Mouse (Mus musculus): Measurements from ENCODE around the gene Wrap53. TPM values are rescaled to one million over a fixed set of nuclear protein-coding genes. Genes with fewer than 3 reads are reported as not detected.

Gene Wrap53
- polyA plus RNA-seq, 1 experiment from 2014 or later, result 14.7 TPM

DNA sequence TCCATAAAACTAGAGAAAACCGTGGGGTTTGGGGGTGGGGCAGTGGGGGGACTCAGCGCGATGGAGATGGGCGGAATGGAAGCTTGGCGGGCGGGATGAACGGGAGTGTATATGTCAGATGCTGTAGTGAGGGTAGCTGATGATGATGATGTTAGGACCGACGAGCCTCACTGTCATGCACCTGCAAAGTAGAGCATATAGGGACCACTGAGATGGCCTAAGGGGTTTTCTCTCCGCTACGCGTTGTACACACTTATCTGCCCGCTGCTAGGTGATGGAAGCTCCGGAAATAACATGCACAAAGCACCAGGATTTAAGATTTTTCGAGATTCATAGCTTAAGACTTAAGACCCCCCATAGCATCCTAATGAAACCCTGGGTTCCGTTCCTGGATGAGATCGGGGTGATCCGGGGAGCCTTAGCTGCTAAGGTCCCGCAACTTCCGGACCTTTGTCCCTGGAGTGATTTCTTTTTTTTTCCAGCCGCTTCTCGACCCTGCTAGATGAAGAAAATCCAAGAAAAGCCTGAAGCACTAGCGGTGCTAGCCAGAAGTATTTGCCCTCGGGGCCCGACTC lies 604 bp upstream of the Wrap53 start:
- Histone ChIP-seq H3K9me3 (ENCODE audit: control insufficient read depth) (no peaks in the 10 kb centered on the region), H3K4me2 (replicated peaks; ENCODE audit: low read depth) (peak overlapping the region; percentile 94), H3K4me3 (ENCODE audit: low read depth, low read length) (peak overlapping the region; percentile 80), H3K27me3 (replicated peaks; ENCODE audit: control insufficient read depth, insufficient read depth, low read length) (no peaks in the 10 kb centered on the region), H3K27ac (ENCODE audit: low read depth, low read length) (peak overlapping the region; percentile 94), H3K9ac (ENCODE audit: low read depth, low read length) (peak overlapping the region; percentile 64), H3K4me1 (replicated peaks; ENCODE audit: control insufficient read depth, insufficient read depth, low read length) (no peaks in the 10 kb centered on the region), H3K36me3 (ENCODE audit: control insufficient read depth, insufficient read depth) (no peaks in the 10 kb centered on the region; the same call in 1 of the 2 replicates)
- TF ChIP-seq CTCF (IDR thresholded peaks at IDR 0.05; ENCODE audit: low read depth), result no peak
- under 1% methylated on average over 25 of the region's 25 CpGs for WGBS
- no peak for ATAC-seq

GRCm38 (mm10) chr11:69579128-69580017 lies 682 bp downstream of the Wrap53 start:
- TF ChIP-seq CTCF (IDR thresholded peaks at IDR 0.05; ENCODE audit: low read depth), result peak; percentile 100
- under 1% methylated on average over 39 of the region's 39 CpGs for WGBS
- no peaks in the 10 kb centered on the region for H3K4me1 ChIP-seq (replicated peaks; ENCODE audit: control insufficient read depth, insufficient read depth, low read length)

DNA sequence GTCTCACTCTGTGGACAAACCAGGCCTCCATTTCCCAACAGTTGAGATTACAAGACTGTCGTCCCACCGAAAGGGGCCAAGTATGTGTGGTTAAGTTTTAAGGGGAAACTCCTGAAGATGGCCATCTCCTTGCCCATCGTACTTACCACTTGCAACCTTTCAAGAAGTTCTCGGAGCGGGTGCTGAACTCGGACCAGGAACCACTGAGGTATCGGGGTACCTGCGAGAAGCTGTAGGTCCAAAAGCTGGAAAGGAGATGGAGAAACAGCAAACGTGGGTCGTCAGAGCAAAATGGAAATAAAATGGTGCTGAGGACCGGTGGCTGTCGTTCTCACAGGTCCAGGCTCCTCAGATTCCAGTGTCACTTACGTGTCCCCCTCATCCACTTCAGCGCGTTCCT lies 1.8 kb downstream of the Wrap53 start:
- Histone ChIP-seq H3K9ac (ENCODE audit: low read depth, low read length) (peak overlapping the region; percentile 63), H3K9me3 (ENCODE audit: control insufficient read depth) (no peaks in the 10 kb centered on the region), H3K4me1 (replicated peaks; ENCODE audit: control insufficient read depth, insufficient read depth, low read length) (no peaks in the 10 kb centered on the region), H3K4me3 (ENCODE audit: low read depth, low read length) (peak overlapping the region; percentile 80), H3K27me3 (replicated peaks; ENCODE audit: control insufficient read depth, insufficient read depth, low read length) (no peaks in the 10 kb centered on the region), H3K4me2 (replicated peaks; ENCODE audit: low read depth) (peak overlapping the region; percentile 94), H3K36me3 (ENCODE audit: control insufficient read depth, insufficient read depth) (peaks cover 5% of the 10 kb centered on the region; the same call in 1 of the 2 replicates), H3K27ac (ENCODE audit: low read depth, low read length) (peak overlapping the region; percentile 94; the same call in 1 of the 2 replicates)
- no peak for ATAC-seq
- WGBS, result 9% methylated on average over 15 of the region's 15 CpGs
- TF ChIP-seq CTCF (IDR thresholded peaks at IDR 0.05; ENCODE audit: low read depth), result no peak

More at GRCm38 (mm10) chr11:69579128-69580017, 682 bp downstream of the Wrap53 start:
- Histone ChIP-seq H3K9ac (ENCODE audit: low read depth, low read length) (peak overlapping the region; percentile 64), H3K4me2 (replicated peaks; ENCODE audit: low read depth) (peak overlapping the region; percentile 94), H3K9me3 (ENCODE audit: control insufficient read depth) (no peaks in the 10 kb centered on the region), H3K36me3 (ENCODE audit: control insufficient read depth, insufficient read depth) (peaks cover 3% of the 10 kb centered on the region; the same call in 1 of the 2 replicates), H3K27ac (ENCODE audit: low read depth, low read length) (peak overlapping the region; percentile 94), H3K4me3 (ENCODE audit: low read depth, low read length) (peak overlapping the region; percentile 80), H3K27me3 (replicated peaks; ENCODE audit: control insufficient read depth, insufficient read depth, low read length) (no peaks in the 10 kb centered on the region)
- ATAC-seq, result peak; percentile 87

- H3K4me1 ChIP-seq (replicated peaks; ENCODE audit: control insufficient read depth, insufficient read depth, low read length), result no peaks in the 10 kb centered on the region
- no peaks in the 10 kb centered on the region for H3K27me3 ChIP-seq (replicated peaks; ENCODE audit: control insufficient read depth, insufficient read depth, low read length)
- H3K4me2 ChIP-seq (replicated peaks; ENCODE audit: low read depth), result no peak overlapping the region
- 63% methylated on average over 5 of the region's 5 CpGs for WGBS
- no peak for TF ChIP-seq CTCF (IDR thresholded peaks at IDR 0.05; ENCODE audit: low read depth)
- no peak overlapping the region for H3K4me3 ChIP-seq (ENCODE audit: low read depth, low read length)
- H3K9me3 ChIP-seq (ENCODE audit: control insufficient read depth), result no peaks in the 10 kb centered on the region
- no peak overlapping the region for H3K9ac ChIP-seq (ENCODE audit: low read depth, low read length)
- no peak overlapping the region for H3K27ac ChIP-seq (ENCODE audit: low read depth, low read length)
- ATAC-seq, result no peak
- H3K36me3 ChIP-seq (ENCODE audit: control insufficient read depth, insufficient read depth), result peaks cover 10% of the 10 kb centered on the region; the same call in 1 of the 2 replicates
These were observed 3.7 kb downstream of the Wrap53 start for GRCm38 (mm10) chr11:69576307-69576706.

GRCm38 (mm10) chr11:69575220-69575619 lies 4.8 kb downstream of the Wrap53 start:
- no peaks in the 10 kb centered on the region for H3K9me3 ChIP-seq (ENCODE audit: control insufficient read depth)
- H3K4me2 ChIP-seq (replicated peaks; ENCODE audit: low read depth), result no peak overlapping the region
- no peak overlapping the region for H3K4me3 ChIP-seq (ENCODE audit: low read depth, low read length)
- no peak overlapping the region for H3K9ac ChIP-seq (ENCODE audit: low read depth, low read length)
- ATAC-seq, result no peak
- H3K36me3 ChIP-seq (ENCODE audit: control insufficient read depth, insufficient read depth), result peaks cover 21% of the 10 kb centered on the region
- H3K27ac ChIP-seq (ENCODE audit: low read depth, low read length), result no peak overlapping the region
- H3K27me3 ChIP-seq (replicated peaks; ENCODE audit: control insufficient read depth, insufficient read depth, low read length), result no peaks in the 10 kb centered on the region
- 54% methylated on average over 3 of the region's 3 CpGs for WGBS
- peak; percentile 80 for TF ChIP-seq CTCF (IDR thresholded peaks at IDR 0.05; ENCODE audit: low read depth)
- no peaks in the 10 kb centered on the region for H3K4me1 ChIP-seq (replicated peaks; ENCODE audit: control insufficient read depth, insufficient read depth, low read length)

- Histone ChIP-seq H3K4me1 (replicated peaks; ENCODE audit: control insufficient read depth, insufficient read depth, low read length) (no peaks in the 10 kb centered on the region), H3K9ac (ENCODE audit: low read depth, low read length) (no peak overlapping the region), H3K4me2 (replicated peaks; ENCODE audit: low read depth) (no peak overlapping the region), H3K27ac (ENCODE audit: low read depth, low read length) (no peak overlapping the region), H3K9me3 (ENCODE audit: control insufficient read depth) (no peaks in the 10 kb centered on the region), H3K4me3 (ENCODE audit: low read depth, low read length) (no peak overlapping the region), H3K36me3 (ENCODE audit: control insufficient read depth, insufficient read depth) (peaks cover 73% of the 10 kb centered on the region), H3K27me3 (replicated peaks; ENCODE audit: control insufficient read depth, insufficient read depth, low read length) (no peaks in the 10 kb centered on the region; the same call in 1 of the 2 replicates)
- TF ChIP-seq CTCF (IDR thresholded peaks at IDR 0.05; ENCODE audit: low read depth), result no peak
- 80% methylated on average over 8 of the region's 8 CpGs for WGBS
- ATAC-seq, result no peak
These were observed 14.9 kb downstream of the Wrap53 start for GRCm38 (mm10) chr11:69565131-69565530.

Measured in intestine, postnatal 0 days (tissue).